Mouse (Mus musculus) embryonic fibroblast, embryonic 13.5 days (primary cell): ENCODE measurements at regions not wholly inside any gene's neighbourhood (a gene's known extent, or its start where the extent isn't known, plus 50 kb on each side); places are given as distances from the start of the nearest gene placed in this dataset.
"Not testable (repeated sequence)": the region's sequence is repeated elsewhere in the genome, so short reads cannot be mapped to it uniquely, and the experiment has no call there.

ENCODE experiments used
- H3K27ac ChIP-seq: 2 replicates; pipeline ENCODE4 v1.5.1; 2012; ENCODE audit warnings: low read length, control low read depth, inconsistent platforms; ENCODE audit not compliant: insufficient read depth
- H3K4me1 ChIP-seq: 2 replicates; pipeline ENCODE4 v1.6.1; 2011; ENCODE audit warnings: low read length; ENCODE audit not compliant: control insufficient read depth, insufficient read depth
- H3K4me3 ChIP-seq: 2 replicates; pipeline ENCODE4 v1.5.1; 2011; ENCODE audit warnings: mild to moderate bottlenecking, control low read depth, low read length; ENCODE audit not compliant: insufficient read depth
- CTCF ChIP-seq: IDR thresholded peaks from 2 replicates; pipeline ENCODE4 v1.5.1; 2011; ENCODE audit warnings: mild to moderate bottlenecking, control low read depth, low read length, moderate library complexity, borderline replicate concordance; ENCODE audit not compliant: insufficient read depth
- POLR2A ChIP-seq: IDR thresholded peaks from 2 replicates; pipeline ENCODE4 v1.6.1; 2011; ENCODE audit warnings: low read depth, mild to moderate bottlenecking, control low read depth, low read length, moderate library complexity

- H3K4me1 ChIP-seq: no peaks in the 10 kb centered on the region
- H3K27ac ChIP-seq: no peak overlapping the region
- TF ChIP-seq POLR2A (no peak), CTCF (no peak)
- H3K4me3 ChIP-seq: no peak overlapping the region
These were observed 54.0 kb upstream of the Cnep1r1 start for GRCm38 (mm10) chr8:88064414-88065110.

- not testable (repeated sequence) for H3K4me1 ChIP-seq, H3K4me3 ChIP-seq, H3K27ac ChIP-seq
These were observed 59.5 kb upstream of the Cnep1r1 start for GRCm38 (mm10) chr8:88059107-88059506.

GRCm38 (mm10) chr8:88057686-88058234 is 60.8 kb upstream of the Cnep1r1 start:
- no peaks in the 10 kb centered on the region for H3K4me1 ChIP-seq
- no peak overlapping the region for H3K27ac ChIP-seq
- TF ChIP-seq CTCF (no peak), POLR2A (no peak)
- no peak overlapping the region for H3K4me3 ChIP-seq

GRCm38 (mm10) chr8:88050651-88051050 is 67.9 kb upstream of the Cnep1r1 start:
- Histone ChIP-seq H3K4me1 (no peaks in the 10 kb centered on the region), H3K27ac (no peak overlapping the region), H3K4me3 (no peak overlapping the region)
- TF ChIP-seq POLR2A: no peak
- no peak for TF ChIP-seq CTCF

GRCm38 (mm10) chr8:88049091-88049490 is 69.5 kb upstream of the Cnep1r1 start:
- no peak overlapping the region for H3K27ac ChIP-seq
- H3K4me1 ChIP-seq: no peaks in the 10 kb centered on the region

GRCm38 (mm10) chr8:88045995-88046394 is 72.6 kb upstream of the Cnep1r1 start:
- no peak overlapping the region for H3K4me3 ChIP-seq
- H3K4me1 ChIP-seq: no peaks in the 10 kb centered on the region
- TF ChIP-seq POLR2A: no peak
- no peak for TF ChIP-seq CTCF
- H3K27ac ChIP-seq: no peak overlapping the region

More at GRCm38 (mm10) chr8:88049091-88049490, 69.5 kb upstream of the Cnep1r1 start:
- TF ChIP-seq POLR2A: no peak
- TF ChIP-seq CTCF: no peak
- H3K4me3 ChIP-seq: no peak overlapping the region

- H3K4me1 ChIP-seq: no peaks in the 10 kb centered on the region
- TF ChIP-seq POLR2A (no peak), CTCF (no peak)
- no peak overlapping the region for H3K4me3 ChIP-seq
- H3K27ac ChIP-seq: no peak overlapping the region
These were observed 79.3 kb upstream of the Cnep1r1 start for GRCm38 (mm10) chr8:88039286-88039685.

GRCm38 (mm10) chr8:88037994-88038393 is 78.6 kb upstream of the Zfp423 start:
- no peak overlapping the region for H3K27ac ChIP-seq
- TF ChIP-seq POLR2A (no peak), CTCF (no peak)
- H3K4me3 ChIP-seq: no peak overlapping the region
- H3K4me1 ChIP-seq: no peaks in the 10 kb centered on the region

GRCm38 (mm10) chr8:88033054-88033453 is 73.7 kb upstream of the Zfp423 start:
- Histone ChIP-seq H3K4me3 (no peak overlapping the region), H3K4me1 (no peaks in the 10 kb centered on the region), H3K27ac (no peak overlapping the region)
- no peak for TF ChIP-seq POLR2A
- TF ChIP-seq CTCF: peak; percentile 54; the same call in 1 of the 2 replicates

- Histone ChIP-seq H3K4me3 (no peak overlapping the region), H3K4me1 (no peaks in the 10 kb centered on the region), H3K27ac (no peak overlapping the region)
- TF ChIP-seq CTCF (no peak), POLR2A (no peak)
These were observed 65.1 kb upstream of the Zfp423 start for GRCm38 (mm10) chr8:88024496-88024895.
